Mouse (Mus musculus) heart, postnatal 0 days (tissue): Measurements from ENCODE around the gene Glrx5. TPM values are rescaled to one million over a fixed set of nuclear protein-coding genes. Genes with fewer than 3 reads are reported as not detected.

Experiments used
- ATAC-seq: fragments of 200-750 bp; cut with Nextera tagmentation; 2 replicates; pipeline ENCODE4 v1.8.0; 2017; ENCODE audit warnings: low read depth, moderate number of reproducible peaks, moderate library complexity; ENCODE audit not compliant: insufficient read depth
- DNase-seq: peaks from one replicate; pipeline ENCODE4 v3.0.0-alpha.2; 2016; ENCODE audit warnings: low spot score
- H3K27ac ChIP-seq: fragments of 300-500 bp; sonication (generic); 2 replicates; pipeline ENCODE4 v1.5.1; 2014; ENCODE audit warnings: low read depth, mild to moderate bottlenecking
- H3K27me3 ChIP-seq: fragments of 300-500 bp; sonication (generic); 2 replicates; pipeline ENCODE4 v1.6.1; 2014; ENCODE audit warnings: low read length, mixed read lengths; ENCODE audit not compliant: control insufficient read depth, insufficient read depth
- H3K36me3 ChIP-seq: fragments of 300-500 bp; sonication (generic); replicated peaks from 2 replicates; pipeline ENCODE4 v1.6.1; 2014; ENCODE audit warnings: low read length, mixed read lengths; ENCODE audit not compliant: control insufficient read depth, insufficient read depth
- H3K4me1 ChIP-seq: fragments of 300-500 bp; sonication (generic); 2 replicates; pipeline ENCODE4 v1.6.1; 2014; ENCODE audit warnings: antibody characterized with exemption; ENCODE audit not compliant: control insufficient read depth, insufficient read depth
- H3K4me2 ChIP-seq: fragments of 300-500 bp; sonication (generic); 2 replicates; pipeline ENCODE4 v1.6.1; 2014; ENCODE audit warnings: low read depth, mild to moderate bottlenecking, low read length, moderate library complexity
- H3K4me3 ChIP-seq: fragments of 300-500 bp; sonication (generic); 2 replicates; pipeline ENCODE4 v1.5.1; 2014; ENCODE audit warnings: low read depth, low read length
- H3K9ac ChIP-seq: fragments of 300-500 bp; sonication (generic); replicated peaks from 2 replicates; pipeline ENCODE4 v1.6.1; 2014; ENCODE audit warnings: low read depth, low read length, mixed read lengths
- H3K9me3 ChIP-seq: fragments of 300-500 bp; sonication (generic); replicated peaks from 2 replicates; pipeline ENCODE4 v1.6.1; 2016; ENCODE audit warnings: low read length; ENCODE audit not compliant: control insufficient read depth
- CTCF ChIP-seq: IDR thresholded peaks from 2 replicates; pipeline ENCODE4 v1.5.1; 2016; ENCODE audit warnings: antibody characterized with exemption, control low read depth, low read depth
- EP300 ChIP-seq: IDR thresholded peaks from 2 replicates; pipeline ENCODE4 v1.6.1; 2016; ENCODE audit warnings: antibody characterized with exemption, low read depth
- WGBS: fragments of 180-500 bp; shearing (Covaris S2); extraction: QIAGEN DNeasy Blood & Tissue Kit; methylation state at CpG from one replicate; pipeline ENCODE4 v1.1.7; 2014; 5-methylcytosine and 5-hydroxymethylcytosine counted together
- polyA plus RNA-seq: library from polyadenylated mRNA; unstranded; fragments of >200 nt; fragmentation: Nextera tagmentation; extraction: Ambion mirVana; gene quantifications from 2 replicates; pipeline ENCODE4 v1.2.1, GENCODE M21; 2015
- total RNA-seq: library from RNA; depleted of rRNA; stranded (reverse); fragments of >200 nt; gene quantifications from 2 replicates; pipeline ENCODE4 v1.2.3, GENCODE M21; 2014; ENCODE audit warnings: low replicate concordance

The Glrx5 gene
- total and polyA plus RNA-seq, 2 experiments from 2014 or later, result 87.7 to 210 TPM

DNA sequence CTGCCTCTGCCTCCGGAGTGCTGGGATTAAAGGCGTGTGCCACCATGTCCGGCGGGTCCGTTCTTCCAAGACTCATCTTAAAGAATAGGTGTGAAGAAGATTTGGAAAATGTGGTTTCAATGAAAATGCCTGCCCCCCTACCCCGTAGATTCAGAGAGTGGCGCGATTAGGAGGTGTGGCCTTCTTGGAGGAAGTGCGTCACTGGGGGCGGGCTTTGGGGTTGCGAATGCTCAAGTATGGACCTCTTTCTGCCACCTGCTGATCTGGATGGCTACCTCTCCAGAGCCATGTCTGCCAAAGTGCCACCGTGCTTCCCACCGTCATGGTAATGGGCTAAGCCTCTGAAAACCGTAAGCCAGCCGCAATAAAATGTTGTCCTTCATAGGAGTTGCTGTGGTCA lies 21.6 kb downstream of the Glrx5 start:
- TF ChIP-seq EP300, result no peak
- TF ChIP-seq CTCF, result no peak
- H3K9ac ChIP-seq, result no peak overlapping the region
- H3K9me3 ChIP-seq, result no peaks in the 10 kb centered on the region
- DNase-seq (no peak), ATAC-seq (no peak)
- no peaks in the 10 kb centered on the region for H3K4me1 ChIP-seq
- no peak overlapping the region for H3K4me3 ChIP-seq
- H3K36me3 ChIP-seq, result no peaks in the 10 kb centered on the region
- H3K27me3 ChIP-seq, result no peaks in the 10 kb centered on the region
- H3K27ac ChIP-seq, result no peak overlapping the region
- WGBS, result 89% methylated on average over 15 of the region's 15 CpGs
- H3K4me2 ChIP-seq, result no peak overlapping the region

DNA sequence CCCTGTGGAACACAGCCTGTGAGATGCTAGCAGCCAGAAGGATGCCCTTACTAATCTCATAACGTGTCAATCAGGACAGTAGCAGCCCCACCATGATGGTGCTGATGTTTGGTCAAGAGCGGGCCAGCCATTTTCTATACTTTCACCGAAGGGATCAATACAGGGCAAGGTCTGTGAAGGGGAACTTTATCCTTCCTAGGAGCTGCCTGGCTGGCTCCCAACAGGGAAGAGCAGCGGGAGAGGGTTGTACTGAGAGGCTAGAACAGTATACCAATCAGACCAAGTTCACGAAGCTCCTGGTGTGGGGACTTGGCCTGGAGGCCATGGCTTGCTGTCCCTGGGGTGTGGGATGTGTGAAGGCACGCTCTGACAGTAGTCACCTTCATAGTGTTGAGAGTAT lies 22.8 kb downstream of the Glrx5 start:
- Histone ChIP-seq H3K9me3 (no peaks in the 10 kb centered on the region), H3K4me1 (no peaks in the 10 kb centered on the region), H3K4me3 (no peak overlapping the region), H3K27me3 (no peaks in the 10 kb centered on the region), H3K36me3 (no peaks in the 10 kb centered on the region), H3K9ac (no peak overlapping the region), H3K4me2 (no peak overlapping the region), H3K27ac (no peak overlapping the region)
- WGBS, result 75% methylated on average over 6 of the region's 6 CpGs
- ATAC-seq (no peak), DNase-seq (no peak)
- TF ChIP-seq EP300, result no peak

DNA sequence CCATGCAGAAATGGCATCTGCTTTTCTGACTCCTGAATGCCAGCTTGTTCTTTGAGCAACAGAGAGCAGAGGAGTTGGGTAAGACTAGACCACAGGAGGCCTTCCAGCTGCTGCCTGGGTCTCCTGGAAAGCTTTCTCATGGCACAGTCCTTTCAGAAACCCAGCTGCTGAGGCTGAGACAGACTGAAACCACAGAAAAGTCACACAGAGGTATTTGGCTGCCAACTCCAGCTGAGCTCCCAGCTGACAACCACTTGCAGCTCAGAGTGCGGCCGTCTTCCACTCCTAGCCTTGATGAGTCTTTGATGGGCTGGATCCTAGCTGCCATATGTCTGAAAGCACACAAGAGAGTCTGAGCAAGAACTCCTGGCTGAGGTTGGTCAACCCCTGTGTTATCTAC lies 27.5 kb downstream of the Glrx5 start:
- Histone ChIP-seq H3K4me1 (no peaks in the 10 kb centered on the region), H3K9ac (no peak overlapping the region), H3K4me2 (no peak overlapping the region), H3K9me3 (no peaks in the 10 kb centered on the region), H3K4me3 (no peak overlapping the region), H3K27me3 (no peaks in the 10 kb centered on the region), H3K36me3 (no peaks in the 10 kb centered on the region), H3K27ac (no peak overlapping the region)
- 80% methylated on average over 2 of the region's 2 CpGs for WGBS
- TF ChIP-seq EP300, result no peak
- TF ChIP-seq CTCF, result no peak
- DNase-seq, result no peak
- ATAC-seq, result no peak

DNA sequence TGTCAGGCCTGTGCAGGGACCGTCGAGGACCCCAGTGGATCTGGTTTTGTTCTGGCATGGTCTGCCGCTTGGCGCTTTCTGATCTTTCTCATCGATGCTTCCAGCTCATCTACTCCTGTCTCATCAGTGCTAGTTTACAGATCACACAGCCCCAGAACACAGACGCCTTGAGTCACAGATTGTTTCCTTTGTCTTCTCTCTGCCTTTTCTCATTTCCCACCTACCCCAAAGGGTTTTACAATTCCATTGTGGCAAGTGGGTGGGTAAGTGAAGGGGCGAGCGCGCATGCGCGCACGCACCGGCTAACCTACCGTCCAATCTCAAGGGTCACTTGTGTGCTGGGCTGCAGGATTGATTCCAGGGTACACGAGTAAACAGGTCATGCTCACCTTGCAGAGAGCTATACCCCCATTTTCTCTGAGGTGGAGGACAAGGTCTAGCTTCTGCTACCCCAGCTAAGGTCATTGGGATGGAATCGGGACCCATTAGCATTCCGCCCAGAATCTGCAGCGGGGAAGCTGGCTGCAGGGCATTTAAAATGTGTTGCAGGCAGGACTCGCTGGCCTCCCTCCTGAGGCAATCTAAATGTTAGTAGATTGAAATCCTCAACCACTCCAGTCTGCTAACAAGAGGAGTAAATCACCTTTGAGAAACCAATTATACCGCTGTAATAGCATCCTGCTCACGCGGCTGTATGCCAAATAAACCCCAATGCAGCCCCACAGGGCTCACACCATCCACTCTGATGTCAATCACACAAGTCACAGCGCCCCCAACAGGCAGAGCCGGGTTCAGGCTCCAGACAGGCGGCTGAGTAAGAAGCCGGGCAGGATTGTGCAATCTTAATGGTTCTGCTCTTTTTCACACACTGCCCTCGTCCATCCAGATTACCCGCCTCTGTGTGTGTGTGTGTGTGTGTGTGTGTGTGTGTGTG lies 31.0 kb downstream of the Glrx5 start:
- no peak for ATAC-seq
- no peak for TF ChIP-seq CTCF
- TF ChIP-seq EP300, result no peak

DNA sequence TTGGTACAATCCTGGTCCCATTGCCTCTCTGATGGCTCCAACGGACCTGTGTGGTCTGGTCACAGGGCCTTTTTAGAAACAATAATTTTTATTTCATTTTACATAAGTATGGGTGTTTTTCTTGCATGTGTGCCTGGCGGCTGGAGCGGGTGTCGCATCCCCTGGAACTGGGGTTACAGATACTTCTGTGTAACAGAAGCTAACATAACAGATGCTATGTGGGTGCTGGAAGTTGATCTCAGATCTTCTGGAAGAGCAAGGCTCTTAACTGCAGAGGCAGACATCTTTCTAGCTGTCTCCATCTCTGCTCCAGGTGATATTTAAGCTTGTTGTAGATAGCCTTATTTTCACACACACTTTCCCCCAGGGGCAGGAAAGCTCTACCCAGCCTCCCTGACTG lies 31.7 kb downstream of the Glrx5 start:
- no peak overlapping the region for H3K4me2 ChIP-seq
- no peak overlapping the region for H3K4me3 ChIP-seq
- H3K27me3 ChIP-seq, result no peaks in the 10 kb centered on the region
- 75% methylated on average over 4 of the region's 4 CpGs for WGBS
- no peaks in the 10 kb centered on the region for H3K4me1 ChIP-seq
- no peak for TF ChIP-seq EP300
- TF ChIP-seq CTCF, result no peak
- H3K9ac ChIP-seq, result no peak overlapping the region
- ATAC-seq (no peak), DNase-seq (no peak)
- no peaks in the 10 kb centered on the region for H3K9me3 ChIP-seq
- H3K27ac ChIP-seq, result no peak overlapping the region
- H3K36me3 ChIP-seq, result no peaks in the 10 kb centered on the region

More for the DNA sequence above, 31.0 kb downstream of the Glrx5 start:
- no peaks in the 10 kb centered on the region for H3K9me3 ChIP-seq
- no peaks in the 10 kb centered on the region for H3K36me3 ChIP-seq
- 44% methylated on average over 28 of the region's 28 CpGs for WGBS
- no peak overlapping the region for H3K4me2 ChIP-seq
- no peaks in the 10 kb centered on the region for H3K4me1 ChIP-seq
- no peak overlapping the region for H3K4me3 ChIP-seq
- H3K27me3 ChIP-seq, result no peaks in the 10 kb centered on the region
- no peak overlapping the region for H3K27ac ChIP-seq
- H3K9ac ChIP-seq, result no peak overlapping the region
- no peak for DNase-seq

DNA sequence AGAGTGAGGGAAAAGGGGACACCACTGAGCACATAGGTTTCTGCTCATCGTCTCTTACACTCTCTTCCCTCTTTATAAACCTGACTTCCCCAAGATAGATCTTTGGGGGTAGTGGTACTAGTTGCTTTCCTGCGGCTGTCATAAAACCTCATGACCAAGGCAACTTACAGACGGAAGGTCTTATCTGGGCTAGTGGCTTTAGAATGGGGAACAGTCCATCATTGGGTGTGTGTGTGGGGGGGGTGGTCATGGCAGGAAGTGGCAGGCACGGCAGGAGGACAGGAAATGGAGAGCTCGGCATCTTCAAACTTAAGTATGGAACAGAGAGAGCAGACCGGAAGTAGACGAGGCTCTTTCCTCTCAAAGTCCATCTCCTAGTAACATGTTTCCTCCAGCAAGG lies 32.6 kb downstream of the Glrx5 start:
- DNase-seq, result no peak
- Histone ChIP-seq H3K9me3 (no peaks in the 10 kb centered on the region), H3K4me3 (no peak overlapping the region), H3K4me1 (no peaks in the 10 kb centered on the region), H3K27ac (no peak overlapping the region), H3K27me3 (no peaks in the 10 kb centered on the region), H3K36me3 (no peaks in the 10 kb centered on the region), H3K4me2 (no peak overlapping the region), H3K9ac (no peak overlapping the region)
- ATAC-seq, result no peak
- TF ChIP-seq CTCF (no peak), EP300 (no peak)
- 67% methylated on average over 7 of the region's 7 CpGs for WGBS
